Mouse (Mus musculus) cerebellum, adult 2 months (tissue): ENCODE data around the gene Trf. TPM values are rescaled to one million over a fixed set of nuclear protein-coding genes. Genes with fewer than 3 reads are reported as not detected.

Experiments
- DNase-seq, 2 experiments: peaks; one replicate each; pipeline ENCODE4 v3.0.0; 2021
- H3K27ac ChIP-seq: fragments of 200-500 bp; 2 replicates; pipeline ENCODE4 v1.5.1; 2012; ENCODE audit warnings: low read length, control low read depth, inconsistent platforms; ENCODE audit not compliant: insufficient read depth
- H3K27me3 ChIP-seq: fragments of 200-500 bp; 2 replicates; pipeline ENCODE4 v1.6.1; 2012; ENCODE audit warnings: inconsistent platforms, mild to moderate bottlenecking, low read length, moderate library complexity; ENCODE audit not compliant: control insufficient read depth, insufficient read depth
- H3K4me1 ChIP-seq: fragments of 200-500 bp; 2 replicates; pipeline ENCODE4 v1.6.1; 2011; ENCODE audit warnings: low read length; ENCODE audit not compliant: control insufficient read depth, insufficient read depth
- H3K4me3 ChIP-seq: fragments of 200-500 bp; replicated peaks from 2 replicates; pipeline ENCODE3; 2011; ENCODE audit warnings: mild to moderate bottlenecking, low read depth, low read length, control low read depth; ENCODE audit not compliant: insufficient read depth
- CTCF ChIP-seq: fragments of 200-500 bp; IDR thresholded peaks from 2 replicates; pipeline ENCODE4 v1.5.1; 2011; ENCODE audit warnings: low read depth, mild to moderate bottlenecking, control low read depth, low read length, moderate library complexity, borderline replicate concordance; ENCODE audit not compliant: insufficient read depth
- POLR2A ChIP-seq: fragments of 200-500 bp; IDR thresholded peaks from 2 replicates; pipeline ENCODE4 v1.6.1; 2011; ENCODE audit warnings: low read length, control low read depth, borderline replicate concordance; ENCODE audit not compliant: insufficient read depth
- WGBS: fragments of 180-500 bp; shearing (Covaris S2); methylation state at CpG from one replicate; pipeline ENCODE4 v1.1.7; 2018; 5-methylcytosine and 5-hydroxymethylcytosine counted together
- polyA plus RNA-seq: library from polyadenylated mRNA; depleted of rRNA; stranded (reverse); fragments of >200 nt; gene quantifications from 2 replicates; pipeline ENCODE4 v1.2.3, GENCODE M21; 2012

The Trf gene
- polyA plus RNA-seq, 1 experiment, result 1,078 TPM

GRCm38 (mm10) chr9:103246526-103247168 lies 16.4 kb upstream of the Trf start:
- H3K4me3 ChIP-seq, result no peak overlapping the region
- DNase-seq, result no peak
- no peak overlapping the region for H3K27ac ChIP-seq
- H3K27me3 ChIP-seq, result no peaks in the 10 kb centered on the region
- H3K4me1 ChIP-seq, result no peaks in the 10 kb centered on the region
- TF ChIP-seq POLR2A, result no peak
- TF ChIP-seq CTCF, result no peak
- 82% methylated on average over 8 of the region's 8 CpGs for WGBS

GRCm38 (mm10) chr9:103243640-103244039 lies 13.4 kb upstream of the Trf start:
- TF ChIP-seq CTCF (no peak), POLR2A (no peak)
- H3K27ac ChIP-seq, result no peak overlapping the region
- no peak overlapping the region for H3K4me3 ChIP-seq
- no peaks in the 10 kb centered on the region for H3K4me1 ChIP-seq
- H3K27me3 ChIP-seq, result no peaks in the 10 kb centered on the region
- WGBS, result 93% methylated on average over 4 of the region's 4 CpGs
- no peak for DNase-seq

GRCm38 (mm10) chr9:103241206-103241605 lies 11.0 kb upstream of the Trf start:
- Histone ChIP-seq H3K27ac (no peak overlapping the region), H3K4me3 (no peak overlapping the region), H3K4me1 (no peaks in the 10 kb centered on the region), H3K27me3 (no peaks in the 10 kb centered on the region)
- DNase-seq, result no peak
- WGBS, result 84% methylated on average over 2 of the region's 2 CpGs
- TF ChIP-seq CTCF (no peak), POLR2A (no peak)

- DNase-seq, result no peak
- H3K27me3 ChIP-seq, result no peaks in the 10 kb centered on the region
- no peak overlapping the region for H3K27ac ChIP-seq
- H3K4me3 ChIP-seq, result no peak overlapping the region
- 93% methylated on average over 6 of the region's 6 CpGs for WGBS
- TF ChIP-seq POLR2A (no peak), CTCF (no peak)
- H3K4me1 ChIP-seq, result no peaks in the 10 kb centered on the region
Measured at GRCm38 (mm10) chr9:103239471-103239870, 9.2 kb upstream of the Trf start.

- Histone ChIP-seq H3K27ac (peak overlapping the region; percentile 38; the same call in 1 of the 2 replicates), H3K4me1 (peaks cover 3% of the 10 kb centered on the region; the same call in 1 of the 2 replicates), H3K27me3 (no peaks in the 10 kb centered on the region), H3K4me3 (no peak overlapping the region)
- 49% methylated on average over 7 of the region's 7 CpGs for WGBS
- peak; percentile 18 to 19 for DNase-seq
- TF ChIP-seq CTCF (no peak), POLR2A (no peak)
Measured at GRCm38 (mm10) chr9:103234565-103235165, 4.4 kb upstream of the Trf start.

- DNase-seq, result no peak
- H3K4me3 ChIP-seq, result no peak overlapping the region
- 58% methylated on average over 7 of the region's 7 CpGs for WGBS
- peaks cover 3% of the 10 kb centered on the region; the same call in 1 of the 2 replicates for H3K4me1 ChIP-seq
- no peaks in the 10 kb centered on the region for H3K27me3 ChIP-seq
- no peak for TF ChIP-seq CTCF
- no peak for TF ChIP-seq POLR2A
- peak overlapping the region; percentile 38; the same call in 1 of the 2 replicates for H3K27ac ChIP-seq
Measured at GRCm38 (mm10) chr9:103234059-103234458, 3.8 kb upstream of the Trf start.

- Histone ChIP-seq H3K27me3 (no peaks in the 10 kb centered on the region), H3K4me1 (peaks cover 3% of the 10 kb centered on the region; the same call in 1 of the 2 replicates), H3K27ac (no peak overlapping the region; the same call in 1 of the 2 replicates), H3K4me3 (no peak overlapping the region)
- TF ChIP-seq CTCF (no peak), POLR2A (no peak)
- WGBS, result 81% methylated on average over 7 of the region's 7 CpGs
- DNase-seq, result no peak
Measured at GRCm38 (mm10) chr9:103233006-103233395, 2.8 kb upstream of the Trf start.
